Mouse (Mus musculus): Measurements from ENCODE around the gene Zfp994. TPM values are rescaled to one million over a fixed set of nuclear protein-coding genes. Genes with fewer than 3 reads are reported as not detected.
"Not testable (repeated sequence)": the region's sequence is repeated elsewhere in the genome, so short reads cannot be mapped to it uniquely, and the experiment has no call there.

Gene Zfp994
- 0.54 TPM for polyA plus RNA-seq (2012; fragmentation: generic; extraction: Trizol)
- long read RNA-seq, experiment 1, full-length matches to known transcripts: 1 of 4 reads
- long read RNA-seq, experiment 1, partial matches to known transcripts: 1 of 4 reads
- long read RNA-seq, experiment 1, other reads (novel, unspliced or antisense): 2 of 4 reads
- long read RNA-seq, experiment 2, partial matches to known transcripts: 0 of 10 reads
- long read RNA-seq, experiment 2, other reads (novel, unspliced or antisense): 10 of 10 reads

DNA sequence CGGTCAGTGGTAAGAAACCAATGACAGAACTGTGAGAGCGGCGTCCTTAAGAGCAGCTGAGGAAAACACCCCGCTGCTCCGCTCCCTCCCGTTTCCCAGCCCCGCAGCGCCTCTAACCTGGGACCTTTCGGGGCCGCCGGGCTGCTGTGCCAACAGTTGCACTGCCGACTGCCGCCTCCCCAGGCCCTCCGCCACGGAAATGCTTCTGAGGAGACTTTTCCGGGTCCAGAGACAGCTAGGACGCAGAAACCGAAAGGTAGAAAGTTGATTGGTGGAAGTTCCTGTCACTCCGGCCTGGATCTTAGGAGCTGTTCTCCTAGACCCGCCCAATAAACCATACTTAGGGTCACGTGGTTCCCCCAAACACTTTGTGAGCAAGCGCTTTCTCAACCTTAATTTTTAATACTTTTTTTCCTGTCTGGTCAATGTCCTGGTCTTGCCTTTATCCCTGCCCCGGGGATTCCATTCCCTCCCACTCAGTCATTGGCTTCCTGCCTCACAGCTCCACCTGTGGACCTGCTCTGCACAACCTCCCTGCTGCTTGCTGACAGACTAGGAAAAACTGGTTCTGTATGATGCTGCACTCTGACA, at the start of gene Zfp994:
Gene Zfp994, minus strand, starts transcription at position 195 of the 591 bp plus-strand sequence.
- H3K36me3 ChIP-seq (ENCODE audit: control insufficient read depth, insufficient read depth); H3K79me3 ChIP-seq (ENCODE audit: low read depth); H3K27me3 ChIP-seq (ENCODE audit: control insufficient read depth, insufficient read depth, insufficient read length); H3K79me2 ChIP-seq (ENCODE audit: control insufficient read depth, insufficient read depth): not testable (repeated sequence)
- Histone ChIP-seq H3ac (ENCODE audit: control insufficient read depth, insufficient read length, low read depth) (peak within 1 kb of the TSS; percentile 53), H3K4me3 (ENCODE audit: insufficient read depth, poor library complexity, severe bottlenecking) (peak within 1 kb of the TSS; percentile 29)
- peak; percentile 92 for TF ChIP-seq USF1 (IDR thresholded peaks at IDR 0.05; ENCODE audit: low read depth)

DNA sequence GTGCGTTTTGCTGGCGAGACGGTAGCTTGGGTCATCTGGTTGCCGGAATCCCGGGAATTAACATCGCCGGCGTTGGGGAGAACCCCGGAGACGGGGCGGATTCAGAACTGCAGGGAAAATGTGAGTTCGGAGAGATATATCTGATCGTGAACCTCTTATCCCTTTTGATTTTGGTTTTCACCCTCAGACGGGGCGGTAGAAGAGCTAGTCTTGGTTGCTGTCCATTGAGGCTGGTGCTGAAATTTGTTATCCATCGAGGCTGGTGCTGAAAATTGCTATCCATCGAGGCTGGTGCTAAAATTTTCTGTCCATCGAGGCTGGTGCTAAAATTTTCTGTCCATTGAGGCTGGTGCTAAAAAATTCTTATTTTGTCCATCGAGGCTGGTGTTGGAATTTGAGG, 5.3 kb upstream of the Zfp994 start:
- H3K36me3 ChIP-seq (ENCODE audit: control insufficient read depth, insufficient read depth); H3K27me3 ChIP-seq (ENCODE audit: control insufficient read depth, insufficient read depth, insufficient read length); H3ac ChIP-seq (ENCODE audit: control insufficient read depth, insufficient read length, low read depth); H3K4me3 ChIP-seq (ENCODE audit: insufficient read depth, poor library complexity, severe bottlenecking); H3K79me3 ChIP-seq (ENCODE audit: low read depth); H3K79me2 ChIP-seq (ENCODE audit: control insufficient read depth, insufficient read depth): not testable (repeated sequence)

GRCm38 (mm10) chr17:22225015-22225414, 401 bp downstream of the Zfp994 start:
- H3K79me3 ChIP-seq (ENCODE audit: low read depth); H3K27me3 ChIP-seq (ENCODE audit: control insufficient read depth, insufficient read depth, insufficient read length); H3K36me3 ChIP-seq (ENCODE audit: control insufficient read depth, insufficient read depth); H3K79me2 ChIP-seq (ENCODE audit: control insufficient read depth, insufficient read depth); H3ac ChIP-seq (ENCODE audit: control insufficient read depth, insufficient read length, low read depth): not testable (repeated sequence)
- peak overlapping the region; percentile 29 for H3K4me3 ChIP-seq (ENCODE audit: insufficient read depth, poor library complexity, severe bottlenecking)

- H3K79me2 ChIP-seq (ENCODE audit: control insufficient read depth, insufficient read depth); H3K36me3 ChIP-seq (ENCODE audit: control insufficient read depth, insufficient read depth); H3K27me3 ChIP-seq (ENCODE audit: control insufficient read depth, insufficient read depth, insufficient read length); H3K79me3 ChIP-seq (ENCODE audit: low read depth): not testable (repeated sequence)
- Histone ChIP-seq H3ac (ENCODE audit: control insufficient read depth, insufficient read length, low read depth) (peak within 1 kb of the TSS; percentile 49), H3K4me3 (ENCODE audit: insufficient read depth, poor library complexity, severe bottlenecking) (peak within 1 kb of the TSS; percentile 36)
- TF ChIP-seq USF1 (IDR thresholded peaks at IDR 0.05; ENCODE audit: low read depth): peak; percentile 88
These were observed 59.6 kb downstream of the Zfp994 start, which contains the start of gene Zfp947 for GRCm38 (mm10) chr17:22165722-22166294. Gene Zfp947, minus strand, starts transcription at chr17:22166190.

DNA sequence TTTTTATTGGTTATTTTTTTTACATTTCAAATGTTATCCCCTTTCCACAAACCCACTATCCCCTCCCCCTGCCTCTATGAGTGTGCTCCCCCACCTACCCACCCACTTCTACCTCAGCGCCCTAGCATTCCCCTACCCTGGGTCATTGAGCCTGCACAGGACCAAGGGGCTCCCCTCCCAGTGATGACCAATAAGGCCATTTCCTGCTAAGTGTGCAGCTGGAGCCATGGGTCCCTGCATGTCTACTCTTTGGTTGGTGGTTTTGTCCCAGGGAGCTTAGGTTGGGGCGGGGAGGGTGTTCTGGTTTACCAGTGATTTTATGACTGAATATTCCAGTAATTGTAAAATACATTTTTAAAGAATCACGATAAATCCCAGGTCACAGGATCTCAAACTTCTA, 60.1 kb downstream of the Zfp994 start:
- H3K27me3 ChIP-seq (ENCODE audit: control insufficient read depth, insufficient read depth, insufficient read length); H3K79me3 ChIP-seq (ENCODE audit: low read depth); H3K36me3 ChIP-seq (ENCODE audit: control insufficient read depth, insufficient read depth); H3K79me2 ChIP-seq (ENCODE audit: control insufficient read depth, insufficient read depth): not testable (repeated sequence)
- H3ac ChIP-seq (ENCODE audit: control insufficient read depth, insufficient read length, low read depth): peak overlapping the region; percentile 49
- peak overlapping the region; percentile 36 for H3K4me3 ChIP-seq (ENCODE audit: insufficient read depth, poor library complexity, severe bottlenecking)

DNA sequence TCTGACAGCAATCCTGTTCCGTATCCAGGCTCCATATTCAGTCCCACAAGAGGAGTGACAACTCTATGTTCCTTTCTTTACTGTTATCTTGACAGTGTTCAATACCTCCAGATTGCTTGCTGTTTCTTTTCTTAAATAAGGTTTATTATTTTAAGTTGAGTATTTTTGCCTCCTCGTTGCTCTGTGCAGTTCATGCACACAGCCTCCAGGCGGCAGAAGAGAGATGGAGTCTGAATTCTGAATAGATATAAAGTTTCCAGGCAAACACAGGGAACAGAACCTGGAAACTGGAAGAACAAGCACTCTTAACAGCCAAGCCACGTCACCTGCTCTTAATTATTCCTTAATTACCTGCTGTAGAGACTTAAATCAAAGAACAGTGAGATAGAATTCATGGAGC, 71.5 kb downstream of the Zfp994 start:
- not testable (repeated sequence) for H3K79me3 ChIP-seq (ENCODE audit: low read depth); H3K79me2 ChIP-seq (ENCODE audit: control insufficient read depth, insufficient read depth); H3K36me3 ChIP-seq (ENCODE audit: control insufficient read depth, insufficient read depth); H3ac ChIP-seq (ENCODE audit: control insufficient read depth, insufficient read length, low read depth); H3K4me3 ChIP-seq (ENCODE audit: insufficient read depth, poor library complexity, severe bottlenecking); H3K27me3 ChIP-seq (ENCODE audit: control insufficient read depth, insufficient read depth, insufficient read length)

Other genes with a start within 250 kb of the Zfp994 start
- 0.64 TPM for gene Zfp947, start 59.4 kb downstream of the Zfp994 start, polyA plus RNA-seq (2012; fragmentation: generic; extraction: Trizol)
- 1.8 TPM for gene CT030661.1, start 89.2 kb upstream of the Zfp994 start, polyA plus RNA-seq (2012; fragmentation: generic; extraction: Trizol)
- 1.8 TPM for gene Zfp944, start 135.8 kb upstream of the Zfp994 start, polyA plus RNA-seq (2012; fragmentation: generic; extraction: Trizol)
- 0.78 TPM for gene Zfp758, start 135.8 kb upstream of the Zfp994 start, polyA plus RNA-seq (2012; fragmentation: generic; extraction: Trizol)
- 1.1 TPM for gene Zfp946, start 198.6 kb upstream of the Zfp994 start, polyA plus RNA-seq (2012; fragmentation: generic; extraction: Trizol)

Measured in C2C12 (cell line).